Mouse (Mus musculus): Measurements from ENCODE around the gene Tmed6. TPM values are rescaled to one million over a fixed set of nuclear protein-coding genes. Genes with fewer than 3 reads are reported as not detected.
"Not testable (repeated sequence)": the region's sequence is repeated elsewhere in the genome, so short reads cannot be mapped to it uniquely, and the experiment has no call there.

Tmed6 gene
- polyA plus RNA-seq, 1 experiment from 2014 or later = not detected

- not testable (repeated sequence) for H3K27ac ChIP-seq (replicated peaks; ENCODE audit: low read depth, low read length); DNase-seq (ENCODE audit: low spot score); H3K9ac ChIP-seq (ENCODE audit: low read length); H3K9me3 ChIP-seq (ENCODE audit: control insufficient read depth, low read length); H3K36me3 ChIP-seq (ENCODE audit: control insufficient read depth, insufficient read depth, low read length); ATAC-seq (ENCODE audit: insufficient number of reproducible peaks, low FRiP score, low TSS enrichment, low read depth); H3K27me3 ChIP-seq (ENCODE audit: control insufficient read depth, insufficient read depth, low read length); H3K4me3 ChIP-seq (ENCODE audit: low read depth, low read length); H3K4me2 ChIP-seq (ENCODE audit: low read depth, severe bottlenecking); H3K4me1 ChIP-seq (ENCODE audit: control insufficient read depth, insufficient read depth, low read length)
- 100% methylated on average over 2 of the region's 2 CpGs for WGBS
Observed at GRCm38 (mm10) chr8:107033609-107034008, 31.8 kb downstream of the Tmed6 start.

DNA sequence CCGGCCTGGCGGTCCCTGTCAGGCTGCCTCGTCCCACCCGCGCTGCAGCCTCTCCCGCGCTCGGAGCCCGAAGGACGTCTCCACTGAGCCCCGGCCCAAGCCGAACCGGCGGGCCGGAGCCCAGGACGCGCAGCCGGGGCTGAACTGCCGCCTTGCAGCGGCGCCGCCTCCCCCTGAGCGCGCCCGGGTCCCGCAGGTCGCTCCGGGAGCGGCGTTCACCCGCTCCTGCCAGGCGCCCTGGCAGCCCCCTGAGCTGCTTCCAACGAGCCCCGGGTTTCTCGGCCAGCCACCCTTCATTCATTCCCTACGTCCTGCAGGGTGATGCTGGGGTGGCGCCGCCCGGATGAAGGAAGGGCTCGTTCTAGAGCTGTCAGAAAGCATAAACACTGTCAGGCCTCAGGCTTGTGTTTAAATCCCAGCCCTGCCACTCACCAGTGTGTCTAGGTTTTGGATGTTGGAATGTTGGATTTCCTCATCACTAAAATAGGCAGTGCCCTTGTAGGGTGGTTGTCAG, 33.8 kb downstream of the Tmed6 start:
- peak overlapping the region; percentile 89 for H3K9ac ChIP-seq (ENCODE audit: low read length)
- peaks cover 9% of the 10 kb centered on the region for H3K4me1 ChIP-seq (ENCODE audit: control insufficient read depth, insufficient read depth, low read length)
- DNase-seq (ENCODE audit: low spot score) = no peak
- peak overlapping the region; percentile 65 for H3K4me2 ChIP-seq (ENCODE audit: low read depth, severe bottlenecking)
- 0 out of 2 replicates have a peak overlapping the region, but pooled peaks have one; percentile 18 for H3K27ac ChIP-seq (replicated peaks; ENCODE audit: low read depth, low read length)
- WGBS = 0% methylated on average over 40 of the region's 40 CpGs
- no peak for ATAC-seq (ENCODE audit: insufficient number of reproducible peaks, low FRiP score, low TSS enrichment, low read depth)
- H3K9me3 ChIP-seq (ENCODE audit: control insufficient read depth, low read length) = no peaks in the 10 kb centered on the region
- H3K4me3 ChIP-seq (ENCODE audit: low read depth, low read length) = peak overlapping the region; percentile 96
- no peaks in the 10 kb centered on the region for H3K27me3 ChIP-seq (ENCODE audit: control insufficient read depth, insufficient read depth, low read length)
- H3K36me3 ChIP-seq (ENCODE audit: control insufficient read depth, insufficient read depth, low read length) = no peaks in the 10 kb centered on the region

GRCm38 (mm10) chr8:107030650-107031576, 34.5 kb downstream of the Tmed6 start, which contains the start of gene Vps4a:
Gene Vps4a (plus strand): TSS chr8:107031222.
- 5% methylated on average over 65 of the region's 66 CpGs for WGBS
- Histone ChIP-seq H3K9me3 (ENCODE audit: control insufficient read depth, low read length) (no peaks in the 10 kb centered on the region), H3K4me3 (ENCODE audit: low read depth, low read length) (peak within 1 kb of the TSS; percentile 96), H3K27ac (replicated peaks; ENCODE audit: low read depth, low read length) (0 out of 2 replicates have a peak within 1 kb of the TSS, but pooled peaks have one; percentile 18), H3K9ac (ENCODE audit: low read length) (peak within 1 kb of the TSS; percentile 89), H3K4me1 (ENCODE audit: control insufficient read depth, insufficient read depth, low read length) (peaks cover 9% of the 10 kb centered on the region), H3K27me3 (ENCODE audit: control insufficient read depth, insufficient read depth, low read length) (no peaks in the 10 kb centered on the region), H3K36me3 (ENCODE audit: control insufficient read depth, insufficient read depth, low read length) (no peaks in the 10 kb centered on the region), H3K4me2 (ENCODE audit: low read depth, severe bottlenecking) (peak within 1 kb of the TSS; percentile 65)
- DNase-seq (ENCODE audit: low spot score) = peak; percentile 99
- peak; percentile 89 for ATAC-seq (ENCODE audit: insufficient number of reproducible peaks, low FRiP score, low TSS enrichment, low read depth)

DNA sequence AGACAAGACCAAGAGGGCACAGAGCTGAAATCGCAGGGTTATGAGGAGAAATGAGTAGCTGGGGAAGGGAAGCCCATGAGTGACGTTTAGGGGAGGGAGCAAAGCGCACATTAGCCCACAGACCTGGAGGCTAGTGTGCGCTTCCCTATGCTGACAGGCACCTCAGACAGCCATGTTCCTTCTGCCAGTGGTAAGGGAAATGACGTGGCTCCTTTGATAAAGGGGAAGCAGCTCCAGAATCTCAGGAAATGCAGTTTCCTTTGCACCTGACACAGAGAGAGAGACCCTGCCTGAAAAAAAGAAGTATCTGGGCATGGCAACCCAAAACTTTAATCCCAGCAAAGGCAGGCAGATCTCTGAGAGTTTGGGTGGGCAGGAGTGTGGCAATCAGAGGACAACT, 35.4 kb downstream of the Tmed6 start:
- WGBS = 69% methylated on average over 5 of the region's 5 CpGs
- no peak overlapping the region for H3K4me3 ChIP-seq (ENCODE audit: low read depth, low read length)
- H3K4me2 ChIP-seq (ENCODE audit: low read depth, severe bottlenecking) = no peak overlapping the region
- no peaks in the 10 kb centered on the region for H3K27me3 ChIP-seq (ENCODE audit: control insufficient read depth, insufficient read depth, low read length)
- H3K9me3 ChIP-seq (ENCODE audit: control insufficient read depth, low read length) = no peaks in the 10 kb centered on the region
- H3K4me1 ChIP-seq (ENCODE audit: control insufficient read depth, insufficient read depth, low read length) = peaks cover 9% of the 10 kb centered on the region
- H3K36me3 ChIP-seq (ENCODE audit: control insufficient read depth, insufficient read depth, low read length) = no peaks in the 10 kb centered on the region
- DNase-seq (ENCODE audit: low spot score) (no peak), ATAC-seq (ENCODE audit: insufficient number of reproducible peaks, low FRiP score, low TSS enrichment, low read depth) (no peak)
- H3K27ac ChIP-seq (replicated peaks; ENCODE audit: low read depth, low read length) = no peak overlapping the region
- no peak overlapping the region for H3K9ac ChIP-seq (ENCODE audit: low read length)

DNA sequence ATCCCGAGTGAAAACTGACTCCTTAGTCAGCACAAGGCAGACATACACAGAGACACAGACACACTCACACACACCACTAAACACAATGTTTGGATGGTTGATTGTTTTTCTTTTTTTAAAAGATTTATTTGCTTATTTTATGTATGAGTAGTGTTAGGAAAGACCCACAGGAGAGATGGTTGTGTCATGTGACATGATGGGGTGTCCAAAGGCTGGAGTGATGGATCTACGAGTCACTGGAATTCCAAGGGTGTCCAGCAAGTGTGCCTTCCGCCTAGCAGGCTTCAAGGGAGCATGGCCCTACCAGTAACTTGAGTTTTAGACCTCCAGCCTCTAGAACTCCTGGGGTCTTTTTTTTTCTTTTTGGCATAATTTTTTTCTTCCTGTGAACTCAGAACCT, 36.1 kb downstream of the Tmed6 start:
- H3K36me3 ChIP-seq (ENCODE audit: control insufficient read depth, insufficient read depth, low read length) = no peaks in the 10 kb centered on the region
- no peak overlapping the region for H3K4me2 ChIP-seq (ENCODE audit: low read depth, severe bottlenecking)
- no peak overlapping the region for H3K4me3 ChIP-seq (ENCODE audit: low read depth, low read length)
- H3K27ac ChIP-seq (replicated peaks; ENCODE audit: low read depth, low read length) = no peak overlapping the region
- no peak for DNase-seq (ENCODE audit: low spot score)
- H3K27me3 ChIP-seq (ENCODE audit: control insufficient read depth, insufficient read depth, low read length) = no peaks in the 10 kb centered on the region
- H3K9ac ChIP-seq (ENCODE audit: low read length) = no peak overlapping the region
- ATAC-seq (ENCODE audit: insufficient number of reproducible peaks, low FRiP score, low TSS enrichment, low read depth) = no peak
- 75% methylated on average over 3 of the region's 3 CpGs for WGBS
- peaks cover 9% of the 10 kb centered on the region for H3K4me1 ChIP-seq (ENCODE audit: control insufficient read depth, insufficient read depth, low read length)
- no peaks in the 10 kb centered on the region for H3K9me3 ChIP-seq (ENCODE audit: control insufficient read depth, low read length)

- Histone ChIP-seq H3K36me3 (ENCODE audit: control insufficient read depth, insufficient read depth, low read length) (no peaks in the 10 kb centered on the region), H3K4me2 (ENCODE audit: low read depth, severe bottlenecking) (no peak overlapping the region), H3K9ac (ENCODE audit: low read length) (no peak overlapping the region), H3K4me1 (ENCODE audit: control insufficient read depth, insufficient read depth, low read length) (no peaks in the 10 kb centered on the region), H3K4me3 (ENCODE audit: low read depth, low read length) (no peak overlapping the region), H3K27me3 (ENCODE audit: control insufficient read depth, insufficient read depth, low read length) (no peaks in the 10 kb centered on the region), H3K9me3 (ENCODE audit: control insufficient read depth, low read length) (no peaks in the 10 kb centered on the region), H3K27ac (replicated peaks; ENCODE audit: low read depth, low read length) (no peak overlapping the region)
- WGBS = 93% methylated on average over 8 of the region's 8 CpGs
- no peak for ATAC-seq (ENCODE audit: insufficient number of reproducible peaks, low FRiP score, low TSS enrichment, low read depth)
- no peak for DNase-seq (ENCODE audit: low spot score)
Observed at GRCm38 (mm10) chr8:107023479-107023878, 42.0 kb downstream of the Tmed6 start.

GRCm38 (mm10) chr8:107014915-107015314, 50.5 kb downstream of the Tmed6 start:
- Histone ChIP-seq H3K4me2 (ENCODE audit: low read depth, severe bottlenecking) (no peak overlapping the region), H3K27ac (replicated peaks; ENCODE audit: low read depth, low read length) (no peak overlapping the region), H3K9ac (ENCODE audit: low read length) (no peak overlapping the region), H3K4me3 (ENCODE audit: low read depth, low read length) (no peak overlapping the region), H3K9me3 (ENCODE audit: control insufficient read depth, low read length) (no peaks in the 10 kb centered on the region), H3K27me3 (ENCODE audit: control insufficient read depth, insufficient read depth, low read length) (no peaks in the 10 kb centered on the region), H3K4me1 (ENCODE audit: control insufficient read depth, insufficient read depth, low read length) (no peaks in the 10 kb centered on the region), H3K36me3 (ENCODE audit: control insufficient read depth, insufficient read depth, low read length) (peaks cover 2% of the 10 kb centered on the region; the same call in 1 of the 2 replicates)
- ATAC-seq (ENCODE audit: insufficient number of reproducible peaks, low FRiP score, low TSS enrichment, low read depth) (no peak), DNase-seq (ENCODE audit: low spot score) (no peak)
- 88% methylated on average over 1 of the region's 1 CpGs for WGBS

GRCm38 (mm10) chr8:107012666-107013065, 52.8 kb downstream of the Tmed6 start:
- Histone ChIP-seq H3K9ac (ENCODE audit: low read length) (no peak overlapping the region), H3K36me3 (ENCODE audit: control insufficient read depth, insufficient read depth, low read length) (peaks cover 2% of the 10 kb centered on the region; the same call in 1 of the 2 replicates), H3K27me3 (ENCODE audit: control insufficient read depth, insufficient read depth, low read length) (no peaks in the 10 kb centered on the region), H3K9me3 (ENCODE audit: control insufficient read depth, low read length) (no peaks in the 10 kb centered on the region), H3K27ac (replicated peaks; ENCODE audit: low read depth, low read length) (no peak overlapping the region), H3K4me2 (ENCODE audit: low read depth, severe bottlenecking) (no peak overlapping the region), H3K4me3 (ENCODE audit: low read depth, low read length) (no peak overlapping the region), H3K4me1 (ENCODE audit: control insufficient read depth, insufficient read depth, low read length) (no peaks in the 10 kb centered on the region)
- WGBS = 61% methylated on average over 2 of the region's 2 CpGs
- no peak for ATAC-seq (ENCODE audit: insufficient number of reproducible peaks, low FRiP score, low TSS enrichment, low read depth)
- DNase-seq (ENCODE audit: low spot score) = no peak
